Mouse (Mus musculus) liver, embryonic 13.5 days (tissue): ENCODE results near the gene Ufsp2. TPM values are rescaled to one million over a fixed set of nuclear protein-coding genes. Genes with fewer than 3 reads are reported as not detected.

ENCODE experiments used
- ATAC-seq: fragments of 200-750 bp; cut with Nextera tagmentation; 2 replicates; pipeline ENCODE4 v1.8.0; 2017; ENCODE audit warnings: low read depth, mild to moderate bottlenecking, moderate number of reproducible peaks, moderate library complexity
- DNase-seq: peaks from one replicate; pipeline ENCODE4 v3.0.0; 2022
- H3K27ac ChIP-seq: fragments of 300-500 bp; sonication (generic); 2 replicates; pipeline ENCODE4 v1.5.1; 2015; ENCODE audit warnings: moderate library complexity, mild to moderate bottlenecking, inconsistent platforms
- H3K27me3 ChIP-seq: fragments of 300-500 bp; sonication (generic); 2 replicates; pipeline ENCODE4 v1.6.1; 2015; ENCODE audit warnings: mild to moderate bottlenecking, inconsistent platforms
- H3K36me3 ChIP-seq: fragments of 300-500 bp; sonication (generic); 2 replicates; pipeline ENCODE4 v1.6.1; 2015; ENCODE audit warnings: mild to moderate bottlenecking, inconsistent platforms
- H3K4me1 ChIP-seq: fragments of 300-500 bp; sonication (generic); replicated peaks from 2 replicates; pipeline ENCODE4 v1.6.1; 2015; ENCODE audit warnings: inconsistent platforms
- H3K4me2 ChIP-seq: fragments of 300-500 bp; sonication (generic); 2 replicates; pipeline ENCODE4 v1.6.1; 2015; ENCODE audit warnings: inconsistent platforms, mild to moderate bottlenecking, moderate library complexity
- H3K4me3 ChIP-seq: fragments of 300-500 bp; sonication (generic); replicated peaks from 2 replicates; pipeline ENCODE4 v1.5.1; 2015; ENCODE audit warnings: mild to moderate bottlenecking, inconsistent platforms
- H3K9ac ChIP-seq: fragments of 300-500 bp; sonication (generic); 2 replicates; pipeline ENCODE4 v1.6.1; 2015; ENCODE audit warnings: mild to moderate bottlenecking, inconsistent platforms
- H3K9me3 ChIP-seq: fragments of 300-500 bp; sonication (generic); replicated peaks from 2 replicates; pipeline ENCODE4 v1.6.1; 2016; ENCODE audit warnings: inconsistent platforms
- WGBS: fragments of 180-500 bp; shearing (Covaris S2); methylation state at CpG from one replicate; pipeline ENCODE4 v1.1.7; 2015; ENCODE audit not compliant: insufficient replicate concordance; 5-methylcytosine and 5-hydroxymethylcytosine counted together
- polyA plus RNA-seq: library from polyadenylated mRNA; unstranded; fragments of >200 nt; fragmentation: Nextera tagmentation; extraction: Ambion mirVana; gene quantifications from 2 replicates; pipeline ENCODE4 v1.2.1, GENCODE M21; 2015

The Ufsp2 gene
- polyA plus RNA-seq, 1 experiment from 2014 or later: 42.1 TPM

DNA sequence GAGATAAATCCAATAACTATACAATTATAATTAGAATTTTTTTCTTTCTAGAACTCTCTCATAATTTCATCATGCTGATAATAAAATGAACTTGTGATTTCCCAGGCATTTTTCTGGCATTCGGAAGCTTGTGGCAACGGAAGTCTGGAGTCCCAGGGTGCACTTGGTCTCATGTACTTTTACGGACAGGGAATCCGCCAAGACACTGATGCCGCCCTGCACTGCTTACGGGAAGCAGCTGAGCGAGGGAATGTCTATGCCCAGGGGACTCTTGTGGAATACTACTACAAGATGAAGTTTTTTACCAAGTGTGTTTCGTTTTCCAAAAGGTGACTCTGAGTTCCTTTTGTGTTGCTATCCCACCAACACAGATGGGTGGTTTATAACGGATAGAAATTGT is 47.4 kb downstream of the Ufsp2 start:
- no peaks in the 10 kb centered on the region for H3K9me3 ChIP-seq
- no peaks in the 10 kb centered on the region for H3K36me3 ChIP-seq
- H3K9ac ChIP-seq: no peak overlapping the region
- H3K4me2 ChIP-seq: no peak overlapping the region
- 78% methylated on average over 9 of the region's 9 CpGs for WGBS
- H3K27ac ChIP-seq: no peak overlapping the region
- H3K4me1 ChIP-seq: no peaks in the 10 kb centered on the region
- H3K4me3 ChIP-seq: no peak overlapping the region
- no peaks in the 10 kb centered on the region for H3K27me3 ChIP-seq
- DNase-seq (no peak), ATAC-seq (no peak)

DNA sequence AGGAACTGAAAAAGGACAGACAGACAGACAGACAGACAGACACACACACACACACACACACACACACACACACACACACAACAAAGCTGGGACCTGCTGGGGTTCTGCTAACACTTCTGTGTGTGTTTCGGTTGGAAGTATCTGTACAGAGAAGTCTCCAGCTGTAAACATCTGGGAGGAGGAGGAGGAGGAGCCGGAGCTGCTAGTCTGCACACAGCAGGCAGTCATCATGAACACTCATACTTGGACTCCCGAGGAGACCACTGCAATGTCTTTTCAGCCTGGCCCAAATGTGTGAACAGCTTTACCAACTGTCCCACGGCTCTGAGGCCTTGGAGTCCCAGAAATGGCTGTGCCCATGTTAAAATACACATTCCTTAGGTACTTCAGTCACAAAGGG is 49.1 kb downstream of the Ufsp2 start:
- Histone ChIP-seq H3K4me2 (no peak overlapping the region), H3K27ac (no peak overlapping the region), H3K9ac (no peak overlapping the region), H3K9me3 (no peaks in the 10 kb centered on the region), H3K27me3 (no peaks in the 10 kb centered on the region), H3K4me3 (no peak overlapping the region), H3K4me1 (no peaks in the 10 kb centered on the region), H3K36me3 (no peaks in the 10 kb centered on the region)
- ATAC-seq (no peak), DNase-seq (no peak)
- 58% methylated on average over 4 of the region's 4 CpGs for whole genome bisulfite sequencing

DNA sequence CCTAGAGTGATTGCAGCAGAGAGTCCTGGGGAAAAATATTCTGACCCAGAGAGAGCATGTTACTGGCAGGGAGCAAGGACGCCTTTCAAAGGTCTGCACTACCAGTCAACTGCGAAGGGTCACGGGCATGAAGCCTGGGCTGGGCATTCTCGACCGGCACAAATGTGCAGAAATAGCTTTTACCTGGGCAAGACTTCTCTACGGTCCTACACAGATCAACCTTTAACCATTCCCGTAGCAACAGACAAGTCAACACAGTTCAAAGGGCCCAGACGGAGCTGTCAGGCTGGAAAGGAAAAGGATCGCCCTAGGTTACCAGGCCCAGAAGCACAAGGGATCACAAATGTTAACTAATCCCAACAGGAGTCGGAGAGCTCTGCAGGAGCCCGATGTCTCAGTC is 60.9 kb downstream of the Ufsp2 start:
- Histone ChIP-seq H3K4me3 (no peak overlapping the region), H3K4me2 (no peak overlapping the region), H3K27ac (no peak overlapping the region), H3K27me3 (no peaks in the 10 kb centered on the region), H3K9ac (no peak overlapping the region), H3K36me3 (peaks cover 3% of the 10 kb centered on the region; the same call in 1 of the 2 replicates), H3K4me1 (no peaks in the 10 kb centered on the region), H3K9me3 (no peaks in the 10 kb centered on the region)
- DNase-seq (no peak), ATAC-seq (no peak)
- 78% methylated on average over 11 of the region's 11 CpGs for WGBS

DNA sequence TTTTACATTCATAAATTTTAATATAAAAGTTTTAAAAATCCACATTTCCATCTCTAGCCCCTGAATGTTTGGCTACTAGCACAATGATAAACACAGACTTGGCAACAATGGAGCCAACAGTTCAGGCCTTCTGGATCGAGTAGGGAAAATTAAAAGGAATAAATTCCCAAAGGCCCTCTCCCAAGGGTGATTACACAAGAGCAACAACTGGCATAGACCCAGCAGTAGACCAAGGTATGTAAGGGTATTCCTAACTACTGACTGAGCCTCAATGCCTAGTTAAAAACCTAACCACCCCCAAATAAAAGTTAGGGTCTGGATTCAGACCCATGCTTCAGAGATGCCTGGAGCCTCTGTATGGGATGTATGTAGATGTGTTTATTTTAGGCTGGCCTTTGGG is 64.3 kb downstream of the Ufsp2 start:
- 60% methylated on average over 1 of the region's 1 CpGs for WGBS
- no peaks in the 10 kb centered on the region for H3K27me3 ChIP-seq
- no peaks in the 10 kb centered on the region for H3K4me1 ChIP-seq
- no peak for DNase-seq
- H3K4me2 ChIP-seq: no peak overlapping the region
- H3K36me3 ChIP-seq: peaks cover 9% of the 10 kb centered on the region; the same call in 1 of the 2 replicates
- no peak overlapping the region for H3K27ac ChIP-seq
- H3K9ac ChIP-seq: no peak overlapping the region
- no peaks in the 10 kb centered on the region for H3K9me3 ChIP-seq
- no peak for ATAC-seq
- H3K4me3 ChIP-seq: no peak overlapping the region

DNA sequence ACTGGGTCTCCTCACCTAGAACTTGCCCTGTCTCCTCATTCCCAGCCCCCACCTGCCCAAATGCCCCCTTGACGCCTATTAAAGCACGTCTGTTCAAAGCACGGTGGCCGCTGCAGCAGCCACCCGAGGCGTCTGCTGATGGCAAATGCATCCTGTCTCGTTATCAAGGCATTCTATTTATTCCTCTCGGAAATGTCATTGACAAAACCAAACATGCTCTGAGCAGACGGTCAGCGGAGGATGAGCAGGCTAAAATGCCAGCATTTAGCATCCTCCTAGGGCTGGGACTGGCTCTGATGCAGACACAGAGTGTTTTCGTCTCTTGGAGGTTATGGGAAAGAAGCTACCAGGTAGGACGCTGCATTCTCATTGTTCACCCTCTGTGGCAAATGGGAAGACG is 64.9 kb downstream of the Ufsp2 start:
- no peak for ATAC-seq

More for the DNA sequence above, 64.9 kb downstream of the Ufsp2 start:
- no peak overlapping the region for H3K4me2 ChIP-seq
- no peaks in the 10 kb centered on the region for H3K27me3 ChIP-seq
- WGBS: 78% methylated on average over 13 of the region's 13 CpGs
- no peaks in the 10 kb centered on the region for H3K9me3 ChIP-seq
- H3K36me3 ChIP-seq: peaks cover 9% of the 10 kb centered on the region; the same call in 1 of the 2 replicates
- no peak for DNase-seq
- H3K9ac ChIP-seq: no peak overlapping the region
- H3K4me1 ChIP-seq: no peaks in the 10 kb centered on the region
- no peak overlapping the region for H3K4me3 ChIP-seq
- no peak overlapping the region for H3K27ac ChIP-seq

Other genes with a start within 250 kb of the Ufsp2 start
- 1.7 and 2.2 TPM in 2 replicates for gene Pdlim3, start 90.1 kb upstream of the Ufsp2 start, polyA plus RNA-seq
- gene Ccdc110, start 40.9 kb upstream of the Ufsp2 start, polyA plus RNA-seq: not detected in 2 replicates
- gene 1700029J07Rik, start 276 bp upstream of the Ufsp2 start, polyA plus RNA-seq: 0.56 and 0.70 TPM in 2 replicates
- 0.05 TPM in 1 of 2 replicates, not detected in the other for gene Lrp2bp, start 23.8 kb downstream of the Ufsp2 start, polyA plus RNA-seq
- 4.7 and 4.9 TPM in 2 replicates for gene Ankrd37, start 30.2 kb downstream of the Ufsp2 start, polyA plus RNA-seq
- 9.2 and 13.3 TPM in 2 replicates for gene Cfap97, start 176.2 kb downstream of the Ufsp2 start, polyA plus RNA-seq
- gene Snx25, start 176.6 kb downstream of the Ufsp2 start, polyA plus RNA-seq: 3.7 and 4.4 TPM in 2 replicates
- gene Slc25a4, start 235.8 kb downstream of the Ufsp2 start, polyA plus RNA-seq: 124 and 129 TPM in 2 replicates